Mouse (Mus musculus) right cerebral cortex, adult 2 months (tissue): ENCODE data around the gene Ccdc40.
"Not testable (repeated sequence)": the region's sequence is repeated elsewhere in the genome, so short reads cannot be mapped to it uniquely, and the experiment has no call there.

Source experiments
- DNase-seq, 2 experiments: peaks; one replicate each; pipeline ENCODE4 v3.0.0; 2021 to 2022; ENCODE audit warnings: low spot score in 2 of 2

Ccdc40 gene

DNA sequence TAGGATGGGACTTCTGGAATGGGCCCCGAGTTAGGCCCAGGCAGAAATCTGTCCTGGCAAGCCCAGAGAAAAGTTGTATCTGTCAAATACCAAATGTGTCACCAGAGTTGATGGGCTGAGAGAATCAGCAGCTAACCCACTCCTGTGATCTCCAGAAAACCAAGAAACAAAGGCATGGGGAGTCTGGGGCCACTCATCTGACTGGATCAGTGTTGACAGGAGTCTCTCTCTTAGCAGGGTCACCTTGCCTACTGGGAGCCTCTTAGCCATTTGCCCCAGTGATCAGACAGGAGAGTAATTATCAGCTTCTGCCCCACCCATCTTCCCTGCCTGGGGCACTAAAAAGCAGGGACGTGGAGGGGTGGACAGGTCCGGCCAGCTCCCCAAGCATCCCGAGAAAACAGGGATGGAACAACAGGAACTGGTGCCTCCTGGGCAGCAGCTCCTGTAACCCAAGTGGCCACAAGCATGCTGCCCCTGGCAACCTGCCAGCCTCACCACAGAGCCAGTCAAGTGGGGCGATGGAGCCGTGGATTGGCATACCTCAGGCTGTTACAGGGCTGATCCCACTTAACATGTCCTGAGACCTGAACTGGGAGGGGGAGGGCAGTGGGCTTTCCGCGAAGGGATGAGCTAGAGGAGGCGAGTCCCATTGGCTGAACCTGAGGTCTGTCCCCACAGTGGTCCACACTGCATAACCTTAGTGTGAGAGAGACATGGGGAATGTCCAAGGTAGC is 57.6 kb downstream of the Ccdc40 start:
- DNase-seq, result no peak

DNA sequence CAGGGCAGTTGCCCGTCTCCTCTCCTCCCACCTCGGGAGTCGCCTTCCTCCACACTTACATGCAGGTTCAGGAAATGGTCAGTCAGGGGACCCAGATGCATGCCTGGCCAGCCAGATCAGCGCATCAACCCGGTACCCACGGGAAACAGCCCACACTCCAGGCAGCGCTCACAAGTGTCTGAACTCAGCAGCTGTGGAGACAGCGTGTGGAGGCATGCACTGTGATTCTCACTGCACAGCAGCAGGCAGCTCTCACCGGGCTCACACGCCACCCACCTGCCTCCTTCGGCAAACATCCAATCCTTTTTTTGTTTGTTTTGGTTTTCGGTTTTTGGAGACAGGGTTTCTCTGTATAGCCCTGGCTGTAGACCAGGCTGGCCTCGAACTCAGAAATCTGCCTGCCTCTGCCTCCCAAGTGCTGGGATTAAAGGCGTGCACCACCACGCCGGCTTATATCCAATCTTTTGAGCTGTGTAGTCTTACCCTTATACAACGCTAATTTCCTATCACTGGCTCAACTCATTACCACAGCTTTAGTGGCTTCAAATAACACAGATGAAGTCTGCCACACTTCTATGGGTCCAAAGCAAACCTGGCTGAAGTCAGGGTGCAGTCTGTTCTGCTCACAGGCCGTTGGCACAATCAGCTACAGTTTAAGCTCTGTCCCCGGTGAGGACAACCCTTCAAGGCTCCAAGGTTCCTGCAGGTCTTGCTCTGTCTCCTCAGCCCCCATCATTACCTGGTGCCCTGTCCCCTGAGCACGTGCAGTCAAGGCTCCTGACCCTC is 59.0 kb downstream of the Ccdc40 start:
- DNase-seq, result peak; percentile 32 to 43

DNA sequence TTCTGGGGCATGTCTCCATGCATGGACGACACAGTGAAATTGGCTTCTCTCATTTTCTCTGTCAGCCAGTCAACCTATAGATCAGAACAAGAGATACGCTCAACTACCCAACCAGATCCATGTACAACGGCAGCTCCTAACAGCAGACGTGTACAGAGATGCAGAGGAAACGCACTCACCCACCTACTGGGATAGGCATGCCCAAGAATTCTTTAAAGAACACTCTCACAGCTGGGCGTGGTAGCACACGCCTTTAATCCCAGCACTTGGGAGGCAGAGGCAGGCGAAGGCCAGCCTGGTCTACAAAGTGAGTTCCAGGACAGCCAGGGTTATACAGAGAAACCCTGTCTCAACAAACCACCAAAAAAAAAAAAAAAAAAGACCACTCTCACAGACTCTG is 64.5 kb downstream of the Ccdc40 start:
- not testable (repeated sequence) for DNase-seq

DNA sequence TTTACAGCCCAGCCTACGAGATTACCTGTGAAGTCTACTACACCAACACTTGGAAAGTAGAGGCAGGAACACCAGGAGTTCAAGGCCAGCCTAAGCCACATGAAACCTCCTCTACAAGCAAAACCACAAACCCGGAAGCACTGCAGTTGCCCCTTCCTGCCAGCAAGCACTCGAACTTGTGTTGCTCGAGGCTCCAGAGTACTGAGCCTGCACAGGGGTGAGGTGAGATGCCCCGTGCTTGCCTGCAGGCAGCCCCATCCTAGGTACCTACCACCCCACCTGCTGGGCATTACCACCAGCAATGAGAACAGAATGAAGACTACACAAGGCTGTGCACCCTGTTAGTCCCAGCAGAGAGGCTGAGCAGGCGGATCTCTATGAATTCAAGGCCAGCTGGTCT is 69.6 kb downstream of the Ccdc40 start:
- no peak for DNase-seq

DNA sequence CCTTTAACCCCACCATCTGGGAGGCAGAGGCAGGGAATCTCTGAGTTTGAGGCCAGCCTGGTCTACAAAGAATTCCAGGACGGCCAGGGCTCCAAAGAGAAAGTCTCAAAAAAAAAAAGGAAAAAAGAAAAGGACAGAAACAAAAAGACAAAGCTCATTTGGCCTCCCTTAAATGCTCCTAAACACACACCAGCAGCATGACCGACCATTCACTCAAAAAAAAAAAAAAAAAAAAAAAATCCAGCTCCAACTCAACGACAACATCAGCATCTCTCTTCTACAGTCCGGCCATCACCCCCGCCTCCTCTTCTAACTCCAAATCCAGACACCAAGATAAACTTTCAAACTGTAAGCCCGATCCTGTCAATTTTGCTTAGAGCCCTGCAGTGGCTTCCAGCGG is 70.5 kb downstream of the Ccdc40 start:
- no peak for DNase-seq

DNA sequence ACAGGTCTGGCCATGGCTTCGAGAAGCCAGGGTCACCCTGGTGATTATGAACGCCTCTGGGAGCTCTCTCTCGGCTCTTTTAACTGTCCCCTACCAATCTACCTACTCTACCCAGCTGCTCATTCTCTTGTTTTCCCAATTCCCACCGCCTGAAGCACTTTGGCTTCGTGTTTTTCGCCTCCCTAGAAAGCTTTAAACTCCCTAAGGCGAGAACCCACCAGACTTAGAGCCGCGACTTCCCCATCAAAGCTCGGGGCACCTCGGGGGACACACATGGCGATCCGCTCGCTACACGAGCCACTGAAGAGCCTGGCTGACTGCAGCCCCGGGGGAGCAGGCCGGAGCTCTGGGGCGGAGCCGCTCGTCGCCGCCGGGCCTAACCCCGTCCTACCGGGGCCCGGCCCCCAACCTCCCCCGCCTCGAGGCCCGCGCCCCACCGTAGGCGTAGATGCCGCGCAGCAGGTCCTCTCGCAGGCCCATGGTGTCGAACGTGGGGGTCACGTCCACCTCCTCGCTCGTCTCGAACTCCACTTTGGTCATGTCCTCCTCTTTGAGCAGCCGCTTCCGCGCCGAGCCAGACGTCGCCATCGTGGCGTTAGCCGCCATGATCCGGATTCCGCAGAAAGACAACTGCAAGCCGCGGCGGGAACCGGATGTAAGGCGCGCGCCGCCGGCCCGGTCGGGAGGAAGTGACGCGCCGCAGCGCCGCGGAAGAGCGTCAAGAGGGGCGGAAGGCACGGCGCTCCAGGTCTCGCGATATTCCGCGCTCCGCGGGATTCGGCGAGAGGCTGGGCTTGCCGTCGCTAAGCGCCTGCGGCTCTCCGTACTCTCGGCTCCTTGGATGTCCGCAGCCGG is 71.2 kb downstream of the Ccdc40 start, which contains the start of gene Eif4a3:
TSS of gene Eif4a3 (minus strand) at position 699 of the 855 bp plus-strand sequence.
- DNase-seq, result peak; percentile 92

DNA sequence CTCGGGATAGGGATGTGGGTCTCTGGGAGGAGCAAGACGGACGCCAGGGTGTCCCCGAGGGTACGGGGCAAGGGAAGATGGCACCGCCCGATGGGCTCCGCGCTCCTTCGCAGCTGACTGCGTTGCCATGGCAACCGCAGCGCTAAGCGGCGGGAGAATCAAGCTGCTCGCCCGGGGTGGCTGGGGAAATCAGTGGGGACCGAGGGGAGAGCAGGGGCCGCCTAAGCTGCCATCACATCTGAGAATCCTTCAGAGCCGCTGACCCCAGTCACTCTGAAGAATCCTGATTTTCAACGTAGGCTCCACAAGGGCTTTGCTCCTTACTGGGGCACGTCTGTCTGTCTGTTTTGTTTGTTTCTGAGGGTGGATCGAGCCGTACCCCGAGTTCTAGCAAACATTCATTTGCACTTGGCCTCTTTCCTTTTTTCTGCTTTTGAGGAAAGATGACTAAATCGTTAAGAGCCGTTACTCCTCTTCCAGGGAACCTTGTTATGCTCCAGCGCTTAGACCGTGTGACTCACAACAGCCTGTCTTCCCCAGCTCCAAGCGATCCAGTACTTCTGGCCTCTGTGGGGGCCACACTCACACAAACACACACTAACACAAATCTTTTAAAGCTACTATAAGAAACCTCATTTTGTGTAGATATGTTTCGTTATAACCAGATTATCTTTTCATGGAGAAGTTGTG is 72.0 kb downstream of the Ccdc40 start:
- peak in 1 of 2 experiments; percentile 25 for DNase-seq

DNA sequence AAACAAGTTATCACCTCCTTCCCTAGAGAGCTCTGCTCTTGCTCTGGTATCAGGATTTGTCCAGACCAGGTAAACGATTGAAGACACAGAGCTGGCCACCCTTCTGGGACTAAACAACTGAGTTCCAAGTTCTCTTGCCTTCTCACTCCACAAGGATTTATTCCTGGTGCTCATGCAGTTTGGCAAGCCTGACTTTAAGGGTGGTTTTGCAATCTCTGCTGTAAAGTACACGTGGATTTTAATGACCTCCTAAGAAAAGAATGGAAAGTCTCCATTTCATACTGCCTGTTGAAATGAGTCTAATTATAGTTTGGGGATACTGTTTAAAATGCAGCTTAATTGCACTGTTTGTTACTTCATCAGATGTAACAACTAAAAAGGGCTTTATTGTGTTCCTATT is 72.6 kb downstream of the Ccdc40 start:
- no peak for DNase-seq

DNA sequence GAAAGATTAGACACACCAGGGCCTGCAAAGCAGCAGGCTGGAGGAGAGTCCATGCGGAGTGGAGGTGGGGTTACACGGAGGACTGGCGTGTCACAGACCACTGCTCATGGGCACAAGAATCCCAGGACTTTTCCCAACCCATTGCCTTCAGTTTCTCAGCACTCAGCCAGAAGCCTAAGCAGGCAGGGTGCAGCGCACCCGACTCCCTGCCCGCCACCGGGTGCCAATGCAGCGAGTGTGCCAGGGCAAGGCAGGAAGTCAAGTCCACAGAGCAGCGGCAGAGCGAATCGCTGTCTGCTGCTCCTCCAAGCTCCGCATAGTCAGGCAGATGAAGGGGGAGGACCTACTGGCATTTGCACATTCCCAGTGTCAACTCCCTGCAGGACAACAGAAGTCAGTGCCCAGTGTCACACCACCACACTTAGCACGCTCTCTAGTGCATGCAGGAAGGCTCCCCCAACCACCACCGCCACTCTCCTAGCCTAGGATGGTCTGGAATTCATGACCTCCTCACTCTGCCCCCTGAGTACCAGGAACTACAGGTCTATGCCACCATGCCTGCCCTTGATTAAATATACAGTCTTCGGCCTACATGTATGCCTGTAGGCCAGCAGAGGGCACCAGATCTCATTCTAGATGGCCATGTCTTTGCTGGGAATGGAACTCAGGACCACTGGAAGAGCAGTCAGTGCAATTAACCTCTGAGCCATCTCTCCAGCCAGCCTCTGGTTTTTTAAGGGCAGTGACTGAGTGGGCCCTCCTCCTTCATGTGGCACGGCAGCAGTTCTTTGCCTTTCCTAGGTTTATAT is 76.7 kb downstream of the Ccdc40 start:
- peak; percentile 28 to 31 for DNase-seq

DNA sequence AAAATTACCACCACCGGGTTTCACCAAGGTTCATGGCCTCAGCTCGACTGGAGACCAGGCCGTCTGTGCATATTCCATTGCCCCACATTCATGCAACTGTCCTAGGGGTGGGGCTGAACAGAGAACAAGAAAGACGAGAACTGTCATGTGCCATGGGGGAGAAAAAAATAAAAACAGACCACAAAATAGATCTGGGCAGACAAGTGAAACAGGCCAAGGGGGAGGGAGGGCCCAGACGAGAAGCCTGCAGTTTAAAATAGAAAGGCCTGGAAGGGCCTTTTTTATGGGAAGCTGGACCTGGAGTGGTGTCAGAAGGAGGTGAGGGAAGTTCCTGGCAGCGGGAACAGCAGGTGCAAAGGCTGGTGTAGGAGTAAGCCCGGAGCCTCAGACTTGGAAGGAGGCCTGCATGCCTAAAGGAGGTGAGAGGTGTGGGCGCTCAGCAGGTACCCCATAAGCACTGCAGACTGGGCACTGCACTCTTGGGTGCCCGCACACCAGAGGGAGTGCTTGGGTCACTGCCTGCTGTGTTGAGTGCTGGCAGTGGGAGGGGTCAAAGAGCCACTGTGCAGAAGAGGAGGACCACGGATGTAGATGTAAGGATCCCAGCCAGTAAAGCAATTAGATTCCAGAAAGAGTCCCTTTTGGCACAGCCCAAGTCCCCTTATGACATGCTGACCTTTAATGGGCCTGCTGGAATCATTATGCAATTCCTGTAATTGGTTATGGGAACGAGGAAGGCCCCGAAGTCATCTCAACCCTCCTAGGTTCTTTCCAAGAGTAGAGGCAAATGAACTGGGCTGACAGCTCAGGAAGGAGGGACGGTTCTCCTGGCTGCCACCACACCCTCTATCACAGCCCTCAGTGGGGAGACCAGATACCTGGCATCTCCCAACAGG is 78.6 kb downstream of the Ccdc40 start:
- no peak for DNase-seq

DNA sequence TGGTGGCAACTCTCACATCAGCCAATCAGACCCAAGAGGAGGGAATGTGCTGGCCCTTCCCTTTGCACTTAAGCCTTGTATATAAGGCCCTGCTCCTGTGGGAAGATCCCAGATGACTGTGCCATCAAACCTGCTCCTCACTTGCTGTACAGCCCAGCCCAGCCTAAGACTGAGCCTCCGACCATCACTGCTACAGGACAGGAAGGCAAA is 79.2 kb downstream of the Ccdc40 start, which contains the start of gene Card14:
TSS of gene Card14 (plus strand) at position 111 of the 210 bp plus-strand sequence.
- no peak for DNase-seq

DNA sequence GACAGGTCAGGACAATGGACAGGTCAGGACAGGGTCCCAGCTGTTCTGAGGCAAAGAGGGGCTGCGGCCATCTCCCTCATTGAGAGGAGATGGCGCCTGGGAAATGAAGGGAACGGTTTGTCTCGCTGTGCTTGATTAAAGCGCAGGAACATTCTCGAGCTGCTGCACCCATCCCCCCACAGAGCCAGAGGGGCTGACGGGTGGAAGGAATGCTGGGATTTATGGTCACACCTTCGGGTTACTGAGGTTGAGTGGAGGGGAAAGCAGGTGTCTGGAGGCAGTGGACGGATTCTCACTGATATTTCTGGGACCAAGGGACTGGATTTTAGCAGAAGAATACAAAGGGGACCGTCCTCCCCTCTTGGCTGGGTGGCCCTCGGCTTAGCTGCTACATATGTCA is 79.5 kb downstream of the Ccdc40 start:
- DNase-seq, result no peak

DNA sequence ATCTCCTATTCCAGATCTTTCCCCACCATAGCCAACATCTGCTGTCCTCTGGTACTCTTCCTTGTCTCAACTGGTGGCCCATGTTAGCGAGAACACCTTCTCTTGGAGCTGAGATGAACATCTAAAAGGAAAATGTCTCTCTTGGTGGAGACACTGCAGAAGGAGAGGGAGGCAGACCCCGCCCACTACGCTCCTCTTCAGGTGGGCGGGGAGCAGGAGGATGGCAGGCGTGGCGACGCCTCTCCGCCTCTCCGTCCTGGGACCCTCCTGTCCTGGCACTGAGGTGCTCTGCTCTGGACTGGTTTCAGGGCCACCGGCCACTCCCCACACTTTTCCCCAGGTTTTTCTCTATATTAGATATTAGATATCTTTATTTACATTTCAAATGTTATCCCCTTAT is 82.2 kb downstream of the Ccdc40 start:
- no peak for DNase-seq

DNA sequence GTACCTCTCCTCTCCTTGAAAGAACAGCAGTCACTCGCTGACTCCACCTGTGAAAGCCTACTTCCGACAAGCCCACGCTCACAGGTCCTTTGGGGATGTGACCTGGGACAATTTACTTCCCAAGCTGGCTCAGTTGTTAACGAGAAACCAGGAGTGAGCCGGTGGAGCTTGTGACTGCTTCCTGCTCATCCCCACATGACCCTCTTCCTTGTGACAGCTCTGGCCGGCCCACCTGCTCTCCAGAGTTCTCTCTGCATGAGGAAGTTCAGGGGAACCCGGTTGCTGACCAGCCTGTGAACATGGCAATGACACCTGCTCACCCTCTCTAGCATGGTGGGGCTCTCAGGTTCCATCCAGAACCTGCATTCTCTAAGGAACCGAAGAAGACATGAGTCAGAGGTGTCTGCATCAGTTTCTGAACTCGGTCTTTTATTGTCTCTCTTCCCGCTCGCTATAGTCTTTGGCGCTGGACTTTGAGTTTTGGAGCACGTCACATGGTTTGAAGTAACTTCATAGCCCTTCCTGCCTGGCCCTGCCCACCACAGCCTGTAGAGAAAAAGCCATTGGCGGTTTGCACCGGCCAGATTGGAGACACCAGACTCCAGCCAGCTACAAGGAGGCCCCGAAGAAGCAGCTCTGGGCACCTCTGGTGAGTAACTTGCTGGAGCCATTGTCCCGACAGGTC is 86.0 kb downstream of the Ccdc40 start:
- DNase-seq, result no peak
